Mouse (Mus musculus) spleen, adult 12 weeks (tissue): ENCODE results near the gene Trim50.
"Not testable (repeated sequence)": the region's sequence is repeated elsewhere in the genome, so short reads cannot be mapped to it uniquely, and the experiment has no call there.

Experiments
- DNase-seq: peaks from one replicate; pipeline ENCODE4 v3.0.0; 2022; ENCODE audit warnings: low spot score

Gene Trim50

GRCm38 (mm10) chr5:135352995-135353394 lies at the start of gene Trim50:
Gene Trim50 (plus strand): TSS chr5:135353295.
- DNase-seq = no peak

- DNase-seq = no peak
Measured at GRCm38 (mm10) chr5:135306321-135306965, 46.7 kb upstream of the Trim50 start.

GRCm38 (mm10) chr5:135316177-135316576 lies 36.9 kb upstream of the Trim50 start:
- DNase-seq = no peak

GRCm38 (mm10) chr5:135319856-135320255 lies 33.2 kb upstream of the Trim50 start:
- no peak for DNase-seq

- DNase-seq = no peak
Measured at GRCm38 (mm10) chr5:135322197-135322596, 30.9 kb upstream of the Trim50 start.

GRCm38 (mm10) chr5:135326121-135326659 lies 26.9 kb upstream of the Trim50 start:
- no peak for DNase-seq

GRCm38 (mm10) chr5:135329471-135329870 lies 23.6 kb upstream of the Trim50 start:
- no peak for DNase-seq

GRCm38 (mm10) chr5:135330201-135330600 lies 22.9 kb upstream of the Trim50 start:
- no peak for DNase-seq

GRCm38 (mm10) chr5:135331161-135331560 lies 21.9 kb upstream of the Trim50 start:
- no peak for DNase-seq

GRCm38 (mm10) chr5:135337575-135337974 lies 15.5 kb upstream of the Trim50 start:
- DNase-seq = no peak

- no peak for DNase-seq
Measured at GRCm38 (mm10) chr5:135345989-135346388, 7.1 kb upstream of the Trim50 start.

GRCm38 (mm10) chr5:135346430-135346829 lies 6.7 kb upstream of the Trim50 start:
- no peak for DNase-seq

- DNase-seq = no peak
Measured at GRCm38 (mm10) chr5:135347511-135348011, 5.5 kb upstream of the Trim50 start.

GRCm38 (mm10) chr5:135349862-135350261 lies 3.2 kb upstream of the Trim50 start, which contains the start of gene Fkbp6:
Gene Fkbp6 (minus strand): TSS chr5:135350044.
- no peak for DNase-seq

- no peak for DNase-seq
Measured at GRCm38 (mm10) chr5:135351606-135352005, 1.5 kb upstream of the Trim50 start.

- no peak for DNase-seq
Measured at GRCm38 (mm10) chr5:135353564-135353963, 469 bp downstream of the Trim50 start.

- no peak for DNase-seq
Measured at GRCm38 (mm10) chr5:135356090-135356489, 3.0 kb downstream of the Trim50 start.

GRCm38 (mm10) chr5:135357556-135357955 lies 4.5 kb downstream of the Trim50 start:
- no peak for DNase-seq

- DNase-seq = no peak
Measured at GRCm38 (mm10) chr5:135359772-135360171, 6.7 kb downstream of the Trim50 start.

GRCm38 (mm10) chr5:135362572-135362971 lies 9.5 kb downstream of the Trim50 start:
- no peak for DNase-seq

- DNase-seq = no peak
Measured at GRCm38 (mm10) chr5:135363540-135363939, 10.4 kb downstream of the Trim50 start.

- DNase-seq = no peak
Measured at GRCm38 (mm10) chr5:135367841-135368240, 14.7 kb downstream of the Trim50 start.

- no peak for DNase-seq
Measured at GRCm38 (mm10) chr5:135368312-135368711, 15.2 kb downstream of the Trim50 start.

- not testable (repeated sequence) for DNase-seq
Measured at GRCm38 (mm10) chr5:135369196-135369595, 16.1 kb downstream of the Trim50 start.
